Mouse (Mus musculus) hindbrain, embryonic 16.5 days (tissue): ENCODE measurements around the gene Arhgap28. TPM values are rescaled to one million over a fixed set of nuclear protein-coding genes. Genes with fewer than 3 reads are reported as not detected.

Experiments used
- ATAC-seq: fragments of 200-750 bp; cut with Nextera tagmentation; 2 replicates; pipeline ENCODE4 v1.8.0; 2017; ENCODE audit warnings: moderate TSS enrichment, moderate library complexity
- H3K27ac ChIP-seq: fragments of 300-500 bp; sonication (generic); 2 replicates; pipeline ENCODE4 v1.5.1; 2014; ENCODE audit warnings: low read depth, mild to moderate bottlenecking, control low read depth, low read length, moderate library complexity
- H3K27me3 ChIP-seq: fragments of 300-500 bp; sonication (generic); replicated peaks from 2 replicates; pipeline ENCODE4 v1.6.1; 2014; ENCODE audit warnings: low read length; ENCODE audit not compliant: control insufficient read depth, insufficient read depth
- H3K36me3 ChIP-seq: fragments of 300-500 bp; sonication (generic); 2 replicates; pipeline ENCODE4 v1.6.1; 2014; ENCODE audit warnings: mild to moderate bottlenecking, low read length, moderate library complexity, mixed read lengths; ENCODE audit not compliant: control insufficient read depth, insufficient read depth
- H3K4me1 ChIP-seq: fragments of 300-500 bp; sonication (generic); 2 replicates; pipeline ENCODE4 v1.6.1; 2014; ENCODE audit warnings: low read depth, low read length; ENCODE audit not compliant: control insufficient read depth, insufficient read depth
- H3K4me2 ChIP-seq: fragments of 300-500 bp; sonication (generic); 2 replicates; pipeline ENCODE4 v1.6.1; 2014; ENCODE audit warnings: mild to moderate bottlenecking, low read length, control low read depth, moderate library complexity
- H3K4me3 ChIP-seq: fragments of 300-500 bp; sonication (generic); 2 replicates; pipeline ENCODE4 v1.5.1; 2014; ENCODE audit warnings: mild to moderate bottlenecking, low read length, control low read depth, moderate library complexity
- H3K9ac ChIP-seq: fragments of 300-500 bp; sonication (generic); 2 replicates; pipeline ENCODE4 v1.6.1; 2014; ENCODE audit warnings: low read depth, mild to moderate bottlenecking, control low read depth, low read length, moderate library complexity
- H3K9me3 ChIP-seq: fragments of 300-500 bp; sonication (generic); 2 replicates; pipeline ENCODE4 v1.6.1; 2014; ENCODE audit warnings: mild to moderate bottlenecking, low read length, moderate library complexity; ENCODE audit not compliant: control insufficient read depth
- WGBS: fragments of 180-500 bp; shearing (Covaris S2); extraction: QIAGEN DNeasy Blood & Tissue Kit; methylation state at CpG from one replicate; pipeline ENCODE4 v1.1.7; 2014; 5-methylcytosine and 5-hydroxymethylcytosine counted together
- polyA plus RNA-seq: library from polyadenylated mRNA; unstranded; fragments of >200 nt; fragmentation: Nextera tagmentation; extraction: Ambion mirVana; gene quantifications from 2 replicates; pipeline ENCODE4 v1.2.1, GENCODE M21; 2015

Arhgap28 gene
- polyA plus RNA-seq, 1 experiment from 2014 or later: 5.9 TPM

GRCm38 (mm10) chr17:67976465-67976864 lies 27.5 kb downstream of the Arhgap28 start:
- WGBS: 37% methylated on average over 2 of the region's 2 CpGs
- Histone ChIP-seq H3K36me3 (no peaks in the 10 kb centered on the region), H3K9me3 (no peaks in the 10 kb centered on the region), H3K27me3 (no peaks in the 10 kb centered on the region), H3K4me1 (no peaks in the 10 kb centered on the region), H3K9ac (no peak overlapping the region), H3K4me2 (no peak overlapping the region), H3K27ac (no peak overlapping the region), H3K4me3 (no peak overlapping the region)
- no peak for ATAC-seq

DNA sequence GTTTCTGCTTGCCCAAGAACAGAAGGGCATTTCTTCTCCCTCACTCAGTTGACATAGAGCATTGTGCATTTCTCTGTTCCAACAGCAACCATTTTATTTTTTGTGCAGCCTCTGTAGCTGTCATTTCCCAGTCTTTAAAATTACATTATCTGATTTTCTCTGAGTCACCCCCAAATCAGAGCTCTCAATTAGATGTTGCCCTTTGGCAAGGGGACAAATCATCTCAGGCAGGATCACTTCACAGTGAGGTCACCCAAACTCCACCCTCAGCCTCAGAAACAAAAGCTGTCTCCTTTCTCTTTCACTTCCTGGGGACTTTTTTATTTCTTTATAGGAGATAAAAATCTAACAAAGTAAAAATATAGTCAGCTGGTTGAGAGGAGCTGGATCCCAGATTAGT lies 27.9 kb downstream of the Arhgap28 start:
- no peaks in the 10 kb centered on the region for H3K9me3 ChIP-seq
- no peak overlapping the region for H3K4me2 ChIP-seq
- H3K4me1 ChIP-seq: no peaks in the 10 kb centered on the region
- H3K36me3 ChIP-seq: no peaks in the 10 kb centered on the region
- H3K27me3 ChIP-seq: no peaks in the 10 kb centered on the region
- no peak overlapping the region for H3K9ac ChIP-seq
- no peak for ATAC-seq
- no peak overlapping the region for H3K4me3 ChIP-seq
- H3K27ac ChIP-seq: no peak overlapping the region

DNA sequence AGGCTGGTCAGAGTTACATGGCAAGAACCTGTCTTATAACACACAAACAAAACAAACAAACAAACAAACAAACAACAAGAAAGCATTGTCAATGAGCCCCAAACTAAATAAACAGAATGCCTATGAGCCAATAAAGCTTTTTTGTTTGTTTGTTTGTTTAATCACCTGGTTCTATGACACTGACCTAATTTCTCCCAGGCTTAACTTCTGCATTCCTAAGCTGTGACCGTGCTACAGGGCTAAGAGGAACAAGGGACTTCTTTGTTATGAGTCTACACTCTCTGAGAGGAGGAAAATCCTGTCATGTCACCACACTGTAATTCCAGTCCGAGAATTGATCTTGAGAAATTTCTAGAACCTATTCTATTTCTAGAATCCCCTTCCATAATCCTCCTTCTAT lies 29.2 kb downstream of the Arhgap28 start:
- Histone ChIP-seq H3K9me3 (no peaks in the 10 kb centered on the region), H3K4me1 (no peaks in the 10 kb centered on the region), H3K4me3 (no peak overlapping the region), H3K36me3 (no peaks in the 10 kb centered on the region), H3K27ac (no peak overlapping the region), H3K9ac (no peak overlapping the region), H3K4me2 (no peak overlapping the region), H3K27me3 (no peaks in the 10 kb centered on the region)
- no peak for ATAC-seq
- 62% methylated on average over 2 of the region's 2 CpGs for WGBS

DNA sequence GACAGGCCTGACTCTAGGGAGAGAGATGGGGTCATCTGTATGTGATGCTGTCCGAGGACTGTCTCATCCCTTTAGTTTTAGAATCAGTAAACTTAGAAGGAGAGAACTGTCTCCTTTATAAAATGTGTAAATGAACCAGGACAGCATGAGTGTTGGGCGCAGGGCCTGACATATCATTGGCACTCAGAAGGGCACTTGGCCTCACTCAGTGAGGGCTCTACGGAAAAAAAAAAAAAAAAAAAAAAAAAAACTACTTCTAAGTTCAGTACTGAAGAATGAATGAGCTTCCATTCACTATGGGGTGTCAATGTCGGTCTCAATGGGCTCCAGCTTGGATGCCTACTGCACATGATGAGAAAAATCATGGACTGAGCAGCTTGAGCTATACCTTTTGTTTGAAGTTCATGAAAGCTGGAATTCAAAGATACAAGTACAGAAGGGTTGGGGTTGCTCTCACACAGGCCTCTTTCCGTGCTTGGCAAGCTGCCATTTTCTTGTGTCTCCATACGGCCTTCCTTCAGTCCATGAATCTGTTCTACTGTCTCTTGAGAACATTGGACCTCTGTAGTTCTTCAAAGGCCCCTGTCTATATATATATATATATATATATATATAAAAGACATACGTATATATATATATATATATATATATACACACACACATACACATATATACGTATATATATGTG lies 36.9 kb downstream of the Arhgap28 start:
- Histone ChIP-seq H3K9ac (no peak overlapping the region), H3K4me1 (no peaks in the 10 kb centered on the region), H3K4me2 (no peak overlapping the region), H3K4me3 (no peak overlapping the region), H3K27ac (no peak overlapping the region), H3K36me3 (no peaks in the 10 kb centered on the region), H3K27me3 (no peaks in the 10 kb centered on the region), H3K9me3 (no peaks in the 10 kb centered on the region)
- ATAC-seq: no peak
- 71% methylated on average over 8 of the region's 8 CpGs for WGBS

DNA sequence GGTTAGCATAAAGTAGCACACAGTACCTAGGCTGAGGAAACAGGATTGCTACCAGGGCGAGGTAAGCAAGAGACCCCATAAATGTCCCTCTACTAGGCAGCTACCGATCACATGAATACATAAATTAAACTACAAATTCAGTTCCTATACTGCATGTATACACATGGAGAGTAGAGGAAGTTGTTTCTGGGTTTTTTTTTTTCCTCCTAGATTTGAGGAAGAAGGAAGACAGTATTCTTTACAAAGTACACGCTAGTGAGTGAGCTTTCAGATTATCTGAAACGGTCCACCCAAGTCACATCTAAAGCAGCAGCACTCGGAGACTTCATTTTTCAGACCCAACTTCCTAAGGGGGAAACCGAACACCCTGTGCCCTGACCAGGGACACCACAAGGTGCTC lies 41.1 kb downstream of the Arhgap28 start:
- H3K4me2 ChIP-seq: no peak overlapping the region
- no peak for ATAC-seq
- 89% methylated on average over 6 of the region's 6 CpGs for WGBS
- H3K27ac ChIP-seq: no peak overlapping the region
- no peaks in the 10 kb centered on the region for H3K4me1 ChIP-seq
- no peak overlapping the region for H3K4me3 ChIP-seq
- H3K36me3 ChIP-seq: no peaks in the 10 kb centered on the region
- no peaks in the 10 kb centered on the region for H3K27me3 ChIP-seq
- no peak overlapping the region for H3K9ac ChIP-seq
- H3K9me3 ChIP-seq: no peaks in the 10 kb centered on the region

GRCm38 (mm10) chr17:67962020-67962419 lies 41.9 kb downstream of the Arhgap28 start:
- Histone ChIP-seq H3K4me2 (no peak overlapping the region), H3K27ac (no peak overlapping the region), H3K9ac (no peak overlapping the region), H3K9me3 (no peaks in the 10 kb centered on the region), H3K27me3 (no peaks in the 10 kb centered on the region), H3K4me3 (no peak overlapping the region), H3K36me3 (no peaks in the 10 kb centered on the region), H3K4me1 (no peaks in the 10 kb centered on the region)
- WGBS: 64% methylated on average over 8 of the region's 8 CpGs
- no peak for ATAC-seq

GRCm38 (mm10) chr17:67958909-67959308 lies 45.0 kb downstream of the Arhgap28 start:
- H3K36me3 ChIP-seq: no peaks in the 10 kb centered on the region
- no peaks in the 10 kb centered on the region for H3K27me3 ChIP-seq
- peaks cover 3% of the 10 kb centered on the region; the same call in 1 of the 2 replicates for H3K4me1 ChIP-seq
- 91% methylated on average over 7 of the region's 7 CpGs for WGBS
- H3K4me2 ChIP-seq: no peak overlapping the region
- H3K9me3 ChIP-seq: no peaks in the 10 kb centered on the region
- H3K9ac ChIP-seq: no peak overlapping the region
- no peak for ATAC-seq
- no peak overlapping the region for H3K4me3 ChIP-seq
- H3K27ac ChIP-seq: no peak overlapping the region

DNA sequence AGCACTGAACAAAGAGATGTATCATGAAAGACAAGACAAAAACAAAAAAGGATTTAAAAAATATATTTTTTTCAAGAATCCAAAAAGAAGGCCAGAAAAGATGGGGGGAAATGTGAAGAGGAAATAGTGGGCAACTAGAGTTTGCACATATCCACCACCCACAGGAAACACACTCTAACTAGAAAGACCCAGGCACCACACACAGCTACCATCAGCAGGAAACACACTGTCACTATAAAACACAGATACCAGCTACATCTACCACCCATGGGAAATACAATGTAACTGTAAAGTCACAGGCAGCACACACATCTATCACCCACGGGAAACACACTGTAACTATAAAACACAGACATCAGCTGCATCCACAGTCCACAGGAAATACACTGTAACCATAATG lies 46.3 kb downstream of the Arhgap28 start:
- Histone ChIP-seq H3K27me3 (no peaks in the 10 kb centered on the region), H3K4me2 (no peak overlapping the region), H3K4me3 (no peak overlapping the region), H3K27ac (no peak overlapping the region), H3K9ac (no peak overlapping the region), H3K36me3 (no peaks in the 10 kb centered on the region), H3K4me1 (peaks cover 4% of the 10 kb centered on the region; the same call in 1 of the 2 replicates), H3K9me3 (no peaks in the 10 kb centered on the region)
- ATAC-seq: no peak
- 85% methylated on average over 1 of the region's 1 CpGs for WGBS

GRCm38 (mm10) chr17:67955876-67956690 lies 47.8 kb downstream of the Arhgap28 start:
- Histone ChIP-seq H3K9ac (no peak overlapping the region), H3K4me2 (no peak overlapping the region), H3K27me3 (no peaks in the 10 kb centered on the region), H3K4me1 (peaks cover 4% of the 10 kb centered on the region; the same call in 1 of the 2 replicates), H3K36me3 (no peaks in the 10 kb centered on the region), H3K4me3 (no peak overlapping the region), H3K27ac (no peak overlapping the region), H3K9me3 (no peaks in the 10 kb centered on the region)
- no peak for ATAC-seq
- WGBS: 35% methylated on average over 10 of the region's 10 CpGs
